In the genomic region with DNA sequence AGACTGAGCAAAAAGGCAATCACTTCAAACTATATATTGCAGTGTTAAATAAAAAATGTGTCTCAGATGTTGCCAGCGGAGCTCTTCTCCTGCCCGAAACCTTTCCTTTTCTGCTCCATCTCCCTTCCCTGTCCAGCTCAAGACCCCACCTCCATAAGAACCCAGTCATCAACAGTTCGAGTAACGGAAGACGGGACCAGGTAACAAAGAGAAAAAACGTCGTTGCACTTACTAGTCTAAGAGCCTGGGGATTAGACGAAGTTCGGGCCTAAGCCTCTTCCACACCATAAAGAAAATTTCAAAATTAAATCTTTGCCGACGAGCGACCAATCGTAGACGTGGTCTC, we compare ENCODE assay signal across 8 mouse cellular contexts. TPM values are rescaled to one million over a fixed set of nuclear protein-coding genes. Genes with fewer than 3 reads are reported as not detected.
A peak's percentile ranks its signal among the peaks of the same experiment; 100 is the strongest.
DNase-seq lines count a peak whose midpoint lies in the region; ATAC-seq and TF ChIP-seq lines count a peak whose summit lies in the region.

A gene (minus strand): TSS at position 300 of the 346 bp plus-strand sequence.

- WGBS in heart, embryonic 15.5 days, result under 1% methylated on average over 14 of the region's 14 CpGs
- under 1% methylated on average over 14 of the region's 14 CpGs for WGBS in bone marrow, adult 2 months
- WGBS in hindbrain, embryonic 12.5 days, result under 1% methylated on average over 14 of the region's 14 CpGs
- under 1% methylated on average over 14 of the region's 14 CpGs for WGBS in midbrain, embryonic 11.5 days

- ATAC-seq in heart, embryonic 15.5 days (replicated peaks; ENCODE audit: insufficient number of reproducible peaks, insufficient read depth, low FRiP score, low read depth), result no peak
- ATAC-seq in hindbrain, embryonic 12.5 days (ENCODE audit: low FRiP score), result no peak; the same call in 1 of the 2 replicates
- no peak for ATAC-seq in midbrain, embryonic 11.5 days (ENCODE audit: low FRiP score)

- intact Hi-C loops in heart, postnatal 14 days (cut with DNase I), result no loop called here

- peak within 1 kb of the TSS; percentile 72 for H3K4me2 ChIP-seq in heart, embryonic 15.5 days
- H3K4me2 ChIP-seq in hindbrain, embryonic 12.5 days (replicated peaks), result peak within 1 kb of the TSS; percentile 65
- peak within 1 kb of the TSS; percentile 63 for H3K4me2 ChIP-seq in midbrain, embryonic 11.5 days

- TF ChIP-seq POLR2A in bone marrow, adult 2 months (IDR thresholded peaks at IDR 0.05; ENCODE audit: borderline replicate concordance, control insufficient read depth, low read depth, low read length), result no peak

- H3K36me3 ChIP-seq in heart, embryonic 15.5 days, result peaks cover 30% of the 10 kb centered on the region
- H3K36me3 ChIP-seq in hindbrain, embryonic 12.5 days, result peaks cover 33% of the 10 kb centered on the region
- peaks cover 14% of the 10 kb centered on the region for H3K36me3 ChIP-seq in midbrain, embryonic 11.5 days (ENCODE audit: control insufficient read depth, insufficient read depth, low read length)

- DNase-seq in heart, postnatal 14 days, result no peak
- no peak for DNase-seq in midbrain, embryonic 11.5 days (ENCODE audit: low spot score, missing footprints)
- no peak for DNase-seq in right cerebral cortex, adult 18-20 months
- no peak for DNase-seq in right cerebral cortex, postnatal 14 days
- no peak for DNase-seq in thymus, postnatal 0 days (ENCODE audit: low spot score)

- H3K27me3 ChIP-seq in heart, embryonic 15.5 days, result no peaks in the 10 kb centered on the region
- H3K27me3 ChIP-seq in hindbrain, embryonic 12.5 days, result no peaks in the 10 kb centered on the region
- no peaks in the 10 kb centered on the region for H3K27me3 ChIP-seq in midbrain, embryonic 11.5 days (ENCODE audit: control insufficient read depth, insufficient read depth, low read length)

- H3K27ac ChIP-seq in heart, embryonic 15.5 days, result peak within 1 kb of the TSS; percentile 97
- peak within 1 kb of the TSS; percentile 74 for H3K27ac ChIP-seq in bone marrow, adult 2 months (ENCODE audit: control insufficient read depth, insufficient read depth, low read depth, low read length, poor library complexity)
- peak within 1 kb of the TSS; percentile 96 for H3K27ac ChIP-seq in hindbrain, embryonic 12.5 days
- peak within 1 kb of the TSS; percentile 90 for H3K27ac ChIP-seq in midbrain, embryonic 11.5 days (ENCODE audit: low read depth, low read length)

- peak within 1 kb of the TSS; percentile 90 for H3K4me3 ChIP-seq in heart, embryonic 15.5 days
- H3K4me3 ChIP-seq in bone marrow, adult 2 months (replicated peaks; ENCODE audit: control insufficient read depth, low read depth, low read length), result peak within 1 kb of the TSS; percentile 90
- peak within 1 kb of the TSS; percentile 75 for H3K4me3 ChIP-seq in hindbrain, embryonic 12.5 days
- peak within 1 kb of the TSS; percentile 78 for H3K4me3 ChIP-seq in midbrain, embryonic 11.5 days (ENCODE audit: low read depth, low read length)

- H3K9me3 ChIP-seq in heart, embryonic 15.5 days (replicated peaks), result no peaks in the 10 kb centered on the region
- H3K9me3 ChIP-seq in hindbrain, embryonic 12.5 days (replicated peaks), result no peaks in the 10 kb centered on the region
- no peaks in the 10 kb centered on the region for H3K9me3 ChIP-seq in midbrain, embryonic 11.5 days (ENCODE audit: control insufficient read depth, low read length)

- H3K4me1 ChIP-seq in heart, embryonic 15.5 days (replicated peaks), result peaks cover 24% of the 10 kb centered on the region
- no peaks in the 10 kb centered on the region for H3K4me1 ChIP-seq in bone marrow, adult 2 months (ENCODE audit: control insufficient read depth, insufficient read depth, low read length)
- peaks cover 23% of the 10 kb centered on the region for H3K4me1 ChIP-seq in hindbrain, embryonic 12.5 days
- peaks cover 15% of the 10 kb centered on the region for H3K4me1 ChIP-seq in midbrain, embryonic 11.5 days (ENCODE audit: control insufficient read depth, insufficient read depth, low read length)

- no peak for TF ChIP-seq CTCF in bone marrow, adult 2 months (IDR thresholded peaks at IDR 0.05; ENCODE audit: control insufficient read depth, insufficient read depth, low read length)

- H3K9ac ChIP-seq in heart, embryonic 15.5 days, result peak within 1 kb of the TSS; percentile 87
- peak within 1 kb of the TSS; percentile 94 for H3K9ac ChIP-seq in hindbrain, embryonic 12.5 days
- peak within 1 kb of the TSS; percentile 98 for H3K9ac ChIP-seq in midbrain, embryonic 11.5 days (ENCODE audit: low read length)

RNA-seq across cellular contexts. Expression of the gene that starts here (rescaled TPM):
- polyA plus RNA-seq in heart, embryonic 15.5 days (2015; fragmentation: Nextera tagmentation; extraction: Ambion mirVana), result 5.0 and 6.8 TPM in 2 replicates
- 1 to 10 TPM; 1.7 to 2.4 TPM for total RNA-seq in heart, postnatal 14 days (2021)
- 10.4 and 13.0 TPM in 2 replicates for polyA plus RNA-seq in bone marrow, adult 2 months (2011; ENCODE audit: insufficient read depth, insufficient read length, low replicate concordance, missing spikeins)
- polyA plus RNA-seq in hindbrain, embryonic 12.5 days (2016; fragmentation: Nextera tagmentation; extraction: Ambion mirVana), result 8.6 and 8.8 TPM in 2 replicates
- 17.9 and 20.1 TPM in 2 replicates for polyA plus RNA-seq in midbrain, embryonic 11.5 days (2014; fragmentation: Nextera tagmentation; extraction: Ambion mirVana)
- polyA plus RNA-seq in thymus, postnatal 0 days (2015; fragmentation: Nextera tagmentation; extraction: Ambion mirVana), result 5.6 and 5.8 TPM in 2 replicates
